ENCODE assay signal across 19 mouse cellular contexts in the genomic region with DNA sequence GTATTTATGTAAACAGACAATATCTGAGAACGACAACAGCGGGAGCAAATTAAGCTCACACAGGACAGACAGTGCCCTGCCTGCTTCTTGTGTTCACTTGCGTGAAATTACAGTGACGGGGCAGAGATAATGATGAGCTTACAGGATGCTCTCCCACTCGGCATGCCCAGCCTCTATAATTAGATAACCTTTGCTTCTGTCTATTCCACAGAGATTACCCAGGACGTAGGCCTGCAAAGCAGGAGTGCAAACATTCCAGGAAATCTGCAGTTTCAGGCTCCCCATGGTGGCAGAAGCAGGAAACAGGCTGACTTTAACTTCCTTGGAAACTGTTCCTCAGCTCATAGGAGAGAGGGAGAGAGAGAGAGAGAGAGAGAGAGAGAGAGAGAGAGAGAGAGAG. TPM values are rescaled to one million over a fixed set of nuclear protein-coding genes. Genes with fewer than 3 reads are reported as not detected.
DNase-seq lines count a peak whose midpoint lies in the region; ATAC-seq and TF ChIP-seq lines count a peak whose summit lies in the region.
"Had no signal": no experiment of that assay in that cellular context is flagged by ENCODE, and none has a peak within 500 bp of the region (broad histone marks: within the 10 kb centered on the region; RNA-seq: fewer than 3 reads in every experiment).

No protein-coding gene starts in this region.

- no peak overlapping the region for H3K9ac ChIP-seq in forebrain, postnatal 0 days
- no peak overlapping the region for H3K9ac ChIP-seq in forebrain, embryonic 13.5 days
- H3K9ac ChIP-seq in lung, embryonic 14.5 days, result no peak overlapping the region
- H3K9ac ChIP-seq in hindbrain, embryonic 16.5 days (ENCODE audit: low read depth, low read length), result 0 out of 2 replicates have a peak overlapping the region, but pooled peaks have one; percentile 35
- H3K9ac ChIP-seq: embryonic facial prominence, embryonic 13.5 days; liver, embryonic 12.5 days had no signal

- H3K4me1 ChIP-seq in forebrain, postnatal 0 days (ENCODE audit: insufficient read depth), result no peaks in the 10 kb centered on the region
- H3K4me1 ChIP-seq in forebrain, embryonic 13.5 days, result peaks cover 15% of the 10 kb centered on the region; the same call in 1 of the 2 replicates
- no peaks in the 10 kb centered on the region for H3K4me1 ChIP-seq in lung, embryonic 14.5 days (ENCODE audit: insufficient read depth)
- peaks cover 8% of the 10 kb centered on the region for H3K4me1 ChIP-seq in hindbrain, embryonic 16.5 days (ENCODE audit: control insufficient read depth, insufficient read depth, low read depth, low read length)
- no peaks in the 10 kb centered on the region for H3K4me1 ChIP-seq in small intestine, adult 2 months (ENCODE audit: control insufficient read depth, insufficient read depth, insufficient read length, low read length)
- H3K4me1 ChIP-seq: embryonic facial prominence, embryonic 13.5 days; liver, embryonic 12.5 days had no signal

- peak; percentile 59 for TF ChIP-seq CTCF in forebrain, postnatal 0 days (IDR thresholded peaks at IDR 0.05; ENCODE audit: low read depth)
- no peak for TF ChIP-seq CTCF in lung, embryonic 14.5 days (IDR thresholded peaks at IDR 0.05; ENCODE audit: low read depth)
- 0 out of 2 replicates have a peak, but pooled peaks have one; percentile 4 for TF ChIP-seq CTCF in small intestine, adult 2 months (IDR thresholded peaks at IDR 0.05; ENCODE audit: extremely low read depth, insufficient read length, insufficient replicate concordance, low read depth, low read length)

- ATAC-seq in forebrain, postnatal 0 days, result peak; percentile 66
- ATAC-seq in forebrain, embryonic 13.5 days, result no peak
- no peak for ATAC-seq in lung, embryonic 14.5 days (ENCODE audit: insufficient read depth)
- ATAC-seq in hindbrain, embryonic 16.5 days, result peak; percentile 47
- ATAC-seq: activated CD4-positive, CD25-positive, alpha-beta regulatory T cell, adult 4 months; liver, embryonic 12.5 days had no signal

- H3K4me3 ChIP-seq in forebrain, postnatal 0 days (ENCODE audit: low read depth, low read length), result no peak overlapping the region
- no peak overlapping the region for H3K4me3 ChIP-seq in forebrain, embryonic 13.5 days
- no peak overlapping the region for H3K4me3 ChIP-seq in lung, embryonic 14.5 days (ENCODE audit: low read depth, low read length)
- no peak overlapping the region for H3K4me3 ChIP-seq in hindbrain, embryonic 16.5 days (ENCODE audit: low read length)
- H3K4me3 ChIP-seq in small intestine, adult 2 months (ENCODE audit: low read depth, low read length), result no peak overlapping the region
- H3K4me3 ChIP-seq: embryonic facial prominence, embryonic 13.5 days; heart, adult 2 months; liver, embryonic 12.5 days had no signal

- peak; percentile 27 for DNase-seq in forebrain, postnatal 0 days
- DNase-seq in lung, embryonic 14.5 days, result peak; percentile 44
- DNase-seq in lung, postnatal 36 days, result no peak
- no peak for DNase-seq in spleen, adult 18-20 months
- DNase-seq in gastrocnemius, postnatal 14 days, result no peak
- DNase-seq: B cell, adult 2 months; cerebellum, postnatal 10 days; heart, adult 2 months; heart, postnatal 4 days; kidney, postnatal 10 days; layer of hippocampus, postnatal 36 days had no signal

- no peak overlapping the region for H3K27ac ChIP-seq in forebrain, postnatal 0 days (ENCODE audit: low read depth, low read length)
- H3K27ac ChIP-seq in forebrain, embryonic 13.5 days, result no peak overlapping the region
- H3K27ac ChIP-seq in lung, embryonic 14.5 days (ENCODE audit: low read depth), result no peak overlapping the region
- H3K27ac ChIP-seq in hindbrain, embryonic 16.5 days (ENCODE audit: low read depth, low read length), result no peak overlapping the region
- no peak overlapping the region for H3K27ac ChIP-seq in small intestine, adult 2 months (ENCODE audit: insufficient read depth, low read depth, low read length)
- H3K27ac ChIP-seq: embryonic facial prominence, embryonic 13.5 days; heart, adult 2 months; liver, embryonic 12.5 days; macrophage had no signal

- WGBS in forebrain, postnatal 0 days, result 57% methylated on average over 6 of the region's 6 CpGs
- 63% methylated on average over 6 of the region's 6 CpGs for WGBS in forebrain, embryonic 13.5 days
- WGBS in lung, embryonic 14.5 days, result 23% methylated on average over 6 of the region's 6 CpGs
- WGBS in hindbrain, embryonic 16.5 days, result 31% methylated on average over 6 of the region's 6 CpGs
- 45% methylated on average over 6 of the region's 6 CpGs for WGBS in small intestine, adult 2 months

- no peak overlapping the region for H3K4me2 ChIP-seq in forebrain, postnatal 0 days (ENCODE audit: low read depth)
- H3K4me2 ChIP-seq in forebrain, embryonic 13.5 days, result no peak overlapping the region
- H3K4me2 ChIP-seq in lung, embryonic 14.5 days, result no peak overlapping the region
- H3K4me2 ChIP-seq in hindbrain, embryonic 16.5 days (ENCODE audit: low read length), result no peak overlapping the region
- H3K4me2 ChIP-seq: embryonic facial prominence, embryonic 13.5 days; liver, embryonic 12.5 days had no signal

- H3K9me3 ChIP-seq in forebrain, postnatal 0 days (ENCODE audit: low read length), result no peaks in the 10 kb centered on the region
- H3K9me3 ChIP-seq in forebrain, embryonic 13.5 days (replicated peaks), result no peaks in the 10 kb centered on the region
- H3K9me3 ChIP-seq in lung, embryonic 14.5 days (ENCODE audit: low read depth, low read length), result no peaks in the 10 kb centered on the region
- no peaks in the 10 kb centered on the region for H3K9me3 ChIP-seq in hindbrain, embryonic 16.5 days (ENCODE audit: control insufficient read depth, low read length)
- H3K9me3 ChIP-seq: embryonic facial prominence, embryonic 13.5 days; G1E; liver, embryonic 12.5 days had no signal

- no peak for TF ChIP-seq POLR2A in small intestine, adult 2 months (IDR thresholded peaks at IDR 0.05; ENCODE audit: low read depth, low read length)

- H3K36me3 ChIP-seq in forebrain, postnatal 0 days (ENCODE audit: insufficient read depth), result no peaks in the 10 kb centered on the region
- H3K36me3 ChIP-seq in forebrain, embryonic 13.5 days (ENCODE audit: poor library complexity, severe bottlenecking), result no peaks in the 10 kb centered on the region
- no peaks in the 10 kb centered on the region for H3K36me3 ChIP-seq in lung, embryonic 14.5 days (ENCODE audit: insufficient read depth)
- no peaks in the 10 kb centered on the region for H3K36me3 ChIP-seq in hindbrain, embryonic 16.5 days (ENCODE audit: control insufficient read depth, insufficient read depth, low read length)
- H3K36me3 ChIP-seq in small intestine, adult 2 months (ENCODE audit: control insufficient read depth, insufficient read depth, low read length), result no peaks in the 10 kb centered on the region
- H3K36me3 ChIP-seq: embryonic facial prominence, embryonic 13.5 days; liver, embryonic 12.5 days had no signal

- no peaks in the 10 kb centered on the region for H3K27me3 ChIP-seq in forebrain, postnatal 0 days (ENCODE audit: insufficient read depth, low read length)
- no peaks in the 10 kb centered on the region for H3K27me3 ChIP-seq in forebrain, embryonic 13.5 days
- no peaks in the 10 kb centered on the region for H3K27me3 ChIP-seq in lung, embryonic 14.5 days (ENCODE audit: insufficient read depth, low read length)
- no peaks in the 10 kb centered on the region for H3K27me3 ChIP-seq in hindbrain, embryonic 16.5 days (replicated peaks; ENCODE audit: control insufficient read depth, insufficient read depth, low read length)
- no peaks in the 10 kb centered on the region for H3K27me3 ChIP-seq in small intestine, adult 2 months (ENCODE audit: control insufficient read depth, insufficient read depth, low read length)
- H3K27me3 ChIP-seq: embryonic facial prominence, embryonic 13.5 days; liver, embryonic 12.5 days had no signal

- intact Hi-C loops in gastrocnemius, postnatal 14 days (cut with DNase I; ENCODE audit: low total_unique reads), result no loop called here

RNA-seq across cellular contexts. Expression of a gene that starts 56.2 kb away (rescaled TPM):
- 32.8 and 39.3 TPM in 2 replicates for total RNA-seq in forebrain, postnatal 0 days (2014; rRNA removed)
- polyA plus RNA-seq in forebrain, postnatal 0 days (2015; fragmentation: Nextera tagmentation; extraction: Ambion mirVana), result 12.8 and 15.8 TPM in 2 replicates
- polyA plus RNA-seq in forebrain, embryonic 13.5 days (2015; fragmentation: Nextera tagmentation; extraction: Ambion mirVana), result 13.2 and 14.9 TPM in 2 replicates
- polyA plus RNA-seq in lung, embryonic 14.5 days (2014; fragmentation: Nextera tagmentation; extraction: Ambion mirVana), result 13.1 and 13.2 TPM in 2 replicates
- polyA plus RNA-seq in hindbrain, embryonic 16.5 days (2015; fragmentation: Nextera tagmentation; extraction: Ambion mirVana), result 15.6 and 17.4 TPM in 2 replicates
- 7.6 and 11.1 TPM in 2 replicates for polyA plus RNA-seq in small intestine, adult 2 months (2012; rRNA removed)
- 10 to 100 TPM in 1 of 2 experiments, 1 to 10 TPM in 1; 9.1 to 10.3 TPM for total RNA-seq in gastrocnemius, postnatal 14 days (2021)

RNA-seq across cellular contexts. Expression of a gene that starts 56.2 kb away (rescaled TPM):
- 45.7 and 46.7 TPM in 2 replicates for total RNA-seq in forebrain, postnatal 0 days (2014; rRNA removed)
- 28.4 and 37.0 TPM in 2 replicates for polyA plus RNA-seq in forebrain, postnatal 0 days (2015; fragmentation: Nextera tagmentation; extraction: Ambion mirVana)
- polyA plus RNA-seq in forebrain, embryonic 13.5 days (2015; fragmentation: Nextera tagmentation; extraction: Ambion mirVana), result 41.0 and 47.7 TPM in 2 replicates
- 32.0 and 32.4 TPM in 2 replicates for polyA plus RNA-seq in lung, embryonic 14.5 days (2014; fragmentation: Nextera tagmentation; extraction: Ambion mirVana)
- 42.8 and 47.9 TPM in 2 replicates for polyA plus RNA-seq in hindbrain, embryonic 16.5 days (2015; fragmentation: Nextera tagmentation; extraction: Ambion mirVana)
- 0.86 and 1.6 TPM in 2 replicates for polyA plus RNA-seq in small intestine, adult 2 months (2012; rRNA removed)
- 10 to 100 TPM; 10.8 to 10.9 TPM for total RNA-seq in gastrocnemius, postnatal 14 days (2021)

Comparison
In these comparisons a context has a peak if more than half of its experiments do, and no peak if none do; other contexts are left out.
1. ATAC-seq: peak in forebrain, postnatal 0 days (single experiment) and hindbrain, embryonic 16.5 days (single experiment); none in forebrain, embryonic 13.5 days (single experiment) and lung, embryonic 14.5 days (single experiment).
2. DNase-seq: peak in forebrain, postnatal 0 days (single experiment) and lung, embryonic 14.5 days (single experiment); none in lung, postnatal 36 days (single experiment), spleen, adult 18-20 months (0 of 2) and gastrocnemius, postnatal 14 days (single experiment).
3. RNA of a gene that starts 56.2 kb away (polyA plus RNA-seq): 42.8 to 47.9 TPM in hindbrain, embryonic 16.5 days, 41.0 to 47.7 TPM in forebrain, embryonic 13.5 days, 28.4 to 37.0 TPM in forebrain, postnatal 0 days and 32.0 to 32.4 TPM in lung, embryonic 14.5 days; 0.86 to 1.6 TPM in small intestine, adult 2 months; every median in the first group is over 10 times any median in the second.